Mouse (Mus musculus) testis, adult 2 months (tissue): Measurements from ENCODE around the gene Slc35b2. TPM values are rescaled to one million over a fixed set of nuclear protein-coding genes. Genes with fewer than 3 reads are reported as not detected.

ENCODE experiments used
- H3K27ac ChIP-seq: fragments of 200-500 bp; 2 replicates; pipeline ENCODE4 v1.5.1; 2012; ENCODE audit warnings: low read depth, low read length; ENCODE audit not compliant: control insufficient read depth, insufficient read depth
- H3K27me3 ChIP-seq: fragments of 200-500 bp; 2 replicates; pipeline ENCODE4 v1.6.1; 2012; ENCODE audit warnings: mild to moderate bottlenecking, low read length, moderate library complexity; ENCODE audit not compliant: control insufficient read depth, insufficient read depth
- H3K36me3 ChIP-seq: fragments of 200-500 bp; 2 replicates; pipeline ENCODE4 v1.6.1; 2012; ENCODE audit warnings: mild to moderate bottlenecking, low read length; ENCODE audit not compliant: control insufficient read depth, insufficient read depth
- H3K4me1 ChIP-seq: fragments of 200-500 bp; 2 replicates; pipeline ENCODE4 v1.6.1; 2012; ENCODE audit warnings: low read length; ENCODE audit not compliant: control insufficient read depth, insufficient read depth
- H3K4me3 ChIP-seq: fragments of 200-500 bp; 2 replicates; pipeline ENCODE4 v1.5.1; 2012; ENCODE audit warnings: low read depth, mild to moderate bottlenecking, low read length, moderate library complexity, mixed read lengths; ENCODE audit not compliant: control insufficient read depth
- CTCF ChIP-seq: fragments of 200-500 bp; IDR thresholded peaks from 2 replicates; pipeline ENCODE4 v1.5.1; 2012; ENCODE audit warnings: low read depth, mild to moderate bottlenecking, inconsistent platforms, low read length, moderate library complexity; ENCODE audit not compliant: control insufficient read depth, insufficient read depth, insufficient replicate concordance
- POLR2A ChIP-seq: fragments of 200-500 bp; IDR thresholded peaks from 2 replicates; pipeline ENCODE4 v1.6.1; 2012; ENCODE audit warnings: low read depth, mild to moderate bottlenecking, inconsistent platforms, low read length, moderate library complexity; ENCODE audit not compliant: control insufficient read depth
- polyA plus RNA-seq: library from polyadenylated mRNA; depleted of rRNA; stranded (reverse); fragments of >200 nt; gene quantifications from 2 replicates; pipeline ENCODE4 v1.2.3, GENCODE M21; 2012

Slc35b2 gene
- polyA plus RNA-seq, 1 experiment = 26.6 TPM

- Histone ChIP-seq H3K36me3 (no peaks in the 10 kb centered on the region), H3K27me3 (no peaks in the 10 kb centered on the region), H3K4me1 (peaks cover 8% of the 10 kb centered on the region), H3K4me3 (no peak overlapping the region), H3K27ac (no peak overlapping the region)
- TF ChIP-seq CTCF (no peak), POLR2A (no peak)
These were observed 25.3 kb upstream of the Slc35b2 start for GRCm38 (mm10) chr17:45538394-45538793.

GRCm38 (mm10) chr17:45539664-45540063, 24.0 kb upstream of the Slc35b2 start:
- no peaks in the 10 kb centered on the region for H3K27me3 ChIP-seq

GRCm38 (mm10) chr17:45542129-45542528, 21.5 kb upstream of the Slc35b2 start:
- H3K27ac ChIP-seq = no peak overlapping the region
- H3K27me3 ChIP-seq = no peaks in the 10 kb centered on the region
- peaks cover 27% of the 10 kb centered on the region for H3K4me1 ChIP-seq
- no peaks in the 10 kb centered on the region for H3K36me3 ChIP-seq
- TF ChIP-seq POLR2A = no peak
- no peak overlapping the region for H3K4me3 ChIP-seq

More at GRCm38 (mm10) chr17:45539664-45540063, 24.0 kb upstream of the Slc35b2 start:
- TF ChIP-seq CTCF (no peak), POLR2A (no peak)
- Histone ChIP-seq H3K4me3 (no peak overlapping the region), H3K27ac (no peak overlapping the region), H3K36me3 (no peaks in the 10 kb centered on the region), H3K4me1 (peaks cover 15% of the 10 kb centered on the region)

GRCm38 (mm10) chr17:45542705-45543104, 21.0 kb upstream of the Slc35b2 start:
- Histone ChIP-seq H3K27ac (no peak overlapping the region), H3K4me3 (no peak overlapping the region), H3K36me3 (no peaks in the 10 kb centered on the region), H3K4me1 (peaks cover 27% of the 10 kb centered on the region), H3K27me3 (no peaks in the 10 kb centered on the region)
- TF ChIP-seq POLR2A (no peak), CTCF (no peak)

GRCm38 (mm10) chr17:45543115-45543514, 20.6 kb upstream of the Slc35b2 start:
- no peaks in the 10 kb centered on the region for H3K27me3 ChIP-seq
- H3K4me1 ChIP-seq = peaks cover 27% of the 10 kb centered on the region
- no peak overlapping the region for H3K27ac ChIP-seq

GRCm38 (mm10) chr17:45544001-45544872, 19.4 kb upstream of the Slc35b2 start:
- Histone ChIP-seq H3K27me3 (peaks cover 4% of the 10 kb centered on the region; the same call in 1 of the 2 replicates), H3K4me1 (peaks cover 29% of the 10 kb centered on the region), H3K27ac (no peak overlapping the region), H3K36me3 (no peaks in the 10 kb centered on the region), H3K4me3 (peak overlapping the region; percentile 25)
- TF ChIP-seq POLR2A (no peak), CTCF (no peak)

More at GRCm38 (mm10) chr17:45543115-45543514, 20.6 kb upstream of the Slc35b2 start:
- no peak for TF ChIP-seq CTCF
- no peak for TF ChIP-seq POLR2A
- Histone ChIP-seq H3K36me3 (no peaks in the 10 kb centered on the region), H3K4me3 (no peak overlapping the region)

GRCm38 (mm10) chr17:45544873-45545277, 18.8 kb upstream of the Slc35b2 start:
- Histone ChIP-seq H3K4me1 (peaks cover 24% of the 10 kb centered on the region), H3K4me3 (peak overlapping the region; percentile 25), H3K27ac (no peak overlapping the region), H3K27me3 (peaks cover 4% of the 10 kb centered on the region; the same call in 1 of the 2 replicates), H3K36me3 (no peaks in the 10 kb centered on the region)
- TF ChIP-seq CTCF (no peak), POLR2A (no peak)
